In genomic region chr16:42003506-42003905, GRCm38 (mm10) we compare ENCODE assay signal across 6 mouse cellular contexts.
DNase-seq lines count a peak whose midpoint lies in the region.
"Not testable (repeated sequence)": the region's sequence is repeated elsewhere in the genome, so short reads cannot be mapped to it uniquely, and the experiment has no call there.

No protein-coding gene starts in this region.

- peak; percentile 60 to 62 for DNase-seq in frontal cortex, adult 2 months (ENCODE audit: extremely low spot score in 1 of 2, low spot score in 1 of 2)
- DNase-seq in layer of hippocampus, adult 11-12 months (ENCODE audit: low spot score), result peak; percentile 18
- peak; percentile 43 to 57 for DNase-seq in left cerebral cortex, adult 18-20 months (ENCODE audit: low spot score in 2 of 2)
- peak; percentile 27 to 73 for DNase-seq in left cerebral cortex, postnatal 25 days (ENCODE audit: low spot score in 2 of 2)
- peak; percentile 70 for DNase-seq in right cerebral cortex, adult 18-20 months
- peak; percentile 23 for DNase-seq in right cerebral cortex, postnatal 14 days

- intact Hi-C loops in left cerebral cortex, postnatal 25 days (cut with DNase I), result not testable (repeated sequence)

Comparison
In these comparisons a context has a peak if more than half of its experiments do, and no peak if none do; other contexts are left out.
1. Peak in every context shown above with its lines: DNase-seq.
2. DNase-seq: peak in every context shown above with its lines; median percentile 70 in right cerebral cortex, adult 18-20 months; 61 in frontal cortex, adult 2 months; 50 in left cerebral cortex, adult 18-20 months; 50 in left cerebral cortex, postnatal 25 days; 23 in right cerebral cortex, postnatal 14 days; 18 in layer of hippocampus, adult 11-12 months.